Mouse (Mus musculus) heart, adult 18-20 months (tissue): Measurements from ENCODE around the gene Cd4. TPM values are rescaled to one million over a fixed set of nuclear protein-coding genes. Genes with fewer than 3 reads are reported as not detected.
"Not testable (repeated sequence)": the region's sequence is repeated elsewhere in the genome, so short reads cannot be mapped to it uniquely, and the experiment has no call there.

Experiments used
- DNase-seq, 2 experiments: peaks; one replicate each; pipeline ENCODE4 v3.0.0; 2021 to 2022; ENCODE audit warnings: mixed read lengths in 1 of 2
- total RNA-seq, 2 experiments: library from RNA; stranded (reverse); gene quantifications; 2 replicates each; pipeline ENCODE4 v1.2.3; 2021

Gene Cd4
- total RNA-seq, 2 experiments from 2014 or later, result 0.50 to 3.7 TPM

DNA sequence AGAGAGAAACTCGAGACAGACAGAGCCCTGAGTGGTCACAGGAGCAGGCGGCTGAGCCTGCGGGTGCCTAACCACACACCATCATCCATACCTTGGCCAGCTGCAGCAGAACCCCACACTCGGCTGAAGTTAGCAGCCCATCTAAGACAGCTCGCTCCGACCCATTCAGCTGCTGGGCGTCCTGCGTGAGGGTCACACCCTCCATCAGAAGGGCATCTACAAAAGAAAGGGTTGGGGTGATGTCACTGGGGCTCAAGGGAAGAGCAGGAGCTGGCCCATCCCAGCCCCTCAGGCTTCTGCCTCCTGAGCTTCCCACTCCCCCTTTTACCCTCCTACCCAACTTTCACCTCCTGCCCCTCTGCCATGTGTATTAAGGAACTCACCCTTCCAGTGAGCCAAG, 37.5 kb downstream of the Cd4 start:
- no peak for DNase-seq

DNA sequence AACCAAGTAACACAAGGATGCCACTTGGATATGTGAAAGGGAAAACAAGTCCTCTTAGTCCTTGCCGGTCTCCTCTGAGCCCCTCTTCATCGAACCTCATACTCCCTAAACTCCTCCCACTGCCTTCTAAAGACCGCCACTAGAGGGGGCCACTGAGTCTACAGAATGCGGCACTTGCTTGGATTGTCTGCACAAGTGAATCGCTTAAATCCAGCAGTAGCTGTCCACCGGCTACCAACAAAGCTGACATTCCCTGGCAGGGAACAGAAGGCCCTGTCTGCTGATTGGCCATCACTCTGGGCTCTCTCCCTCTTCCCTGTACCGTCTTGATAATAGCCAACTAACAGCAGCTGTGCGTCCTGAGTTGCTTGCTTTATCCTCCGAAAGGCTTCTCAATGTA, 40.7 kb downstream of the Cd4 start:
- DNase-seq, result peak; percentile 90 to 98

DNA sequence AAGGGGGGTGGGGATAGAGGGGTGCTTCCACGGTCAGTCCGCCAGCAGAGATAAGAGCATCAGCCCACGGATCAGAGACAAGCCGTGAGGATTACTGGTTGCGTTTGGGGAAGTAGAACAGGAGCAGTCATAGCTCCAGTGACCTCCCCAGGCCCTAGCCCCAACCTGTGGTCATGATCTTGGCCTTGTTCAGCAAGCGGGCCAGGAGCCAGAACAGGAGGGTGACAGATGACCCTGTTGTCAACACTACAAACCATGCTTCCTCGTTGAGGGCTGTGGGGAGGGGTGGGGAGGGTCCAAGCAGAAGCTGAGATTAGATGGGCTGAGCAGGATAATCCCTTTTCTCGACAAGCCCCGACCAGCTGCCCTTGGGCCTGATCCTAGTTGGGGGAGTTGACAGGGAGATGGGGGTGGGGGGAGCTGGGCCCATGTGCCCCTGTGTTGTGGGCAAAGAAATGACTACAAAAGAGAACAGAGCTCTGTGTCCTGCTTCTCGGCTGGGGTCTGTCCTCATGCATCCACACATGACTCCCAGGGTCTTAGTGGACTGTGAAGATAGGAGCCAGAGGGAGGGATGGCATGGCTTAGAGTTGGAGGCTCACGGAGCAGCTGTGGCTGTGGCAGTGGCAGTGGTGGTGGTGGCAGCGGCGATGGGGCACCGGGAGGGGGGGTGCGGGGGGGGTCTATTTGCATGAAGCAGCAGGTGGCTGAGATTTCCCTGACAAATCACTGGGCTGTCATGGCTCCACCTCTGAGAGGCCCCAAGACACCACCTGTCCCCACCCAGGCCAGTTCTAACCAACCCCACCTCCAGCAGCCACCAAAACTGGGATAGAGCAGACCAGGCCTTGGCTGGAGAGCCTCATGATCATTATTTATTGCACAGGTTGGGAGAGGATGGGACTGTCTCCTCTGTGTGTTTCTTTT, 47.5 kb downstream of the Cd4 start, which contains the start of gene Gnb3:
Gene Gnb3, minus strand, starts transcription at position 35 of the 927 bp plus-strand sequence.
- peak in 1 of 2 experiments; percentile 40 for DNase-seq

DNA sequence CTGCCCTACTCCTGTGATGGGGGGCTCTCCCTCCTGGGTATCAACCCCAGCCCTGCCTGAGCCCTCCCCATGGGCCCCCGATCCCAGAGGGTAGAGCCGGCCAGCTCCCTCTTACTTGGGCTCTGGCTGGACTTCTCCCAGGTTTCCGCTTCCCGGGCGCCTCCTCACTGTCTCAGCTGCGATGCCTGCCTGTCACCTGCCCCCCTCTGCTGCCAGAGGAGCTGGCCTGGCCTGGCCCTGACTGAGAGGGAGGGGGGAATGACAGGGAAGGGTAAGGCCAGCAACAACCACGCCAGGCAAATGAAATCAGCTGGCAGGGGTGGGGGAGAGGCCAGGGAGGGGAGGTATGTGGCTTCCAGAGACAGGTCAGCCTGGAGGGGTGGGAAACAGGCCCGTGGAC, 48.2 kb downstream of the Cd4 start:
- peak; percentile 64 to 65 for DNase-seq

DNA sequence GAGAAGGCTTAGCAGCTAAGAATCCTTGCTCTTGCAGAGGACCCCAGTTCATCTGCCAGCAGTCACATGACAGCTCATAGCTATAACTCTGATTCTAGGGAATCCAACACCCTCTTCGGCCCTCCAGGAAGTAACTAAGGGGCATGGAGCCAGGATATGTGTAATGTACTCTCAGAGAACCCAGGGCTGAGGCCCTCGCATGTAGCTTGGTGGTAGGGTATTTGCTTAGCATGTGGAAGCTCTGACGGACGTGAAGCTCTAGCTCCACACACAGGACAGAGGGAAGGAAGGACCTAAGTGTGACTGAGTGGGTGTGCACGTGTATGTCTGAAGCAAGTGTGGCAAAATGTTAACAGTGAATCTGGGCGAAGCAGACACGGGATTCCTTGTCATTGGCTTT, 51.6 kb downstream of the Cd4 start:
- no peak for DNase-seq

DNA sequence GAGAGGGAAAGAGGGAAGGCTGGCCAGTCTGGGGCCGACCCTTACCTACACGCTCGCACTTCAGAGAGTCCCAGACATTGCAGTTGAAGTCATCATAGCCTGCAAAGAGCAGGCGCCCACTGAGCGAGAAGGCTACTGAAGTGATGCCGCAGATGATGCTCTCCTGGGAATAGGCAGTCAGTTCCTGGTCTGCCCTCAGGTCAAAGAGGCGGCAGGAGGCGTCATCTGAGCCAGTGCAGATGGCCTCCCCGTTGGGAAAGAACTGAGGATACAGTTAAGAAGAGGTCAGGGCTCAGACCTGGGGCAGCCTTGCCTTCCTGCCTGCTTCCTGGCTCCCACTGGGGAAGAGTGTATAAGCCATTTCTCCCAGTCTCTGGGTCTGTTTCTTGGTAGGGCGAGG, 52.5 kb downstream of the Cd4 start:
- no peak for DNase-seq

DNA sequence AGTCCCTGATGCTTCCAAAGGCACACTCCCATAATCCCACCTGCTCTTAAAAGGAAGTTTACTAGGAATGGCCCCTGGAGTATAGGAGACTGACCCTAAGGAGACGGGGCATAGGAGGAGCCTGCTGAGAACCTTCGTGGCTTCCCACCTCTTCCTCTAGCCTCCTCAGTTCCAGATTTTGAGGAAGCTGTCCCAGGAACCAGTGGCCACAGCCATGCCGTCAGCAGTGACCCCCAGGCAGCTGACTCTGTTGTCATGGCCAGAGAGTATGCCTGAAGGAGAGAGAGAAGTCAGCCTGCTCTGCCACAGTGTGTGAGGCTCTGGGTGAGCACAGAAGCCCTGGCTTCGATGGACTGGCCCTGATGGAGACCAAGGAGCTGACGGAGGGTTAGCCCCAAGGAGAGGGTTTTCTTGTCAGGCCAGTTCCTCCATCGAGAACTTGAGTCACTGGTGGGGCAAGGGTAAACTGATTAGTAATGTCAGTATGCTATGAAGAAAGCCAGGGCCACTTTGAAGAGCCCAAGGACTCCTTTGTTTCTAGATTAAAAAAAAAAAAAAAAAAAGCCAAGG, 53.4 kb downstream of the Cd4 start:
- peak in 1 of 2 experiments; percentile 56 for DNase-seq

DNA sequence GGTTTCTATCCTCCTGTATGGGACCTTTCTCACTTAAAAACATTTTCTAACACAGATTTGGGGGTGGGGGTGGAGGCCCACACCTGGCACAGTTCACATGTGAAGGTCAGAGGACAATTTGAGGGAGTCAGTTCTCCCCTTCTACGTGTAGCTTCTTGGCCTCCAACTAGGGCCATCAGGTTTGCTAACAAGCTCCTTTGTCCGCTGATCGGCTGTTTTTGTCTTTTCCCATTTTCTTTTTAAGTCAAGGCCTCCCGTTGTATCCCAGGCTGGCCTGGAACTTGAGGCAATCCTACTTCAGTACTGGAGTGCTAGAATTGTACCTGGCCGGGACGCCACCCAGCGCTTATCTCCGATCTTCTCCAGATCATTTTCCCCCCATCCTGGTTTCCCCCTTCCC, 56.4 kb downstream of the Cd4 start:
- no peak for DNase-seq

DNA sequence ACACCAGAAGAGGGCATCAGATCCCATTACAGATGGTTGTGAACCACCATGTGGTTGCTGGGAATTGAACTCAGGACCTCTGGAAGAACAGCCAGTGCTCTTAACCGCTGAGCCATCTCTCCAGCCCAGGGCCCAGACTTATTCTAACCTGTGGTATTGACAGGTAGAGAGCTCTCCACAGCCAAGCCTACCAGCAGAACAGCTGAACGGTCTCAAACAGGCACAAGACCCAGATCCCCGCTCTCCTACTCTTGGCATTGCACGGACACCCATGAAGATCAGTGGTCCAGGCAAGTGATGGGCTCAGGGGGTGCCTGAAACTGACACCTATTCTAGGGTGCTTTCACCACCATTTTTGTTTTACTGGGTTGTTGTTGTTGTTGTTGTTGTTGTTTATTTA, 56.8 kb downstream of the Cd4 start:
- not testable (repeated sequence) for DNase-seq

DNA sequence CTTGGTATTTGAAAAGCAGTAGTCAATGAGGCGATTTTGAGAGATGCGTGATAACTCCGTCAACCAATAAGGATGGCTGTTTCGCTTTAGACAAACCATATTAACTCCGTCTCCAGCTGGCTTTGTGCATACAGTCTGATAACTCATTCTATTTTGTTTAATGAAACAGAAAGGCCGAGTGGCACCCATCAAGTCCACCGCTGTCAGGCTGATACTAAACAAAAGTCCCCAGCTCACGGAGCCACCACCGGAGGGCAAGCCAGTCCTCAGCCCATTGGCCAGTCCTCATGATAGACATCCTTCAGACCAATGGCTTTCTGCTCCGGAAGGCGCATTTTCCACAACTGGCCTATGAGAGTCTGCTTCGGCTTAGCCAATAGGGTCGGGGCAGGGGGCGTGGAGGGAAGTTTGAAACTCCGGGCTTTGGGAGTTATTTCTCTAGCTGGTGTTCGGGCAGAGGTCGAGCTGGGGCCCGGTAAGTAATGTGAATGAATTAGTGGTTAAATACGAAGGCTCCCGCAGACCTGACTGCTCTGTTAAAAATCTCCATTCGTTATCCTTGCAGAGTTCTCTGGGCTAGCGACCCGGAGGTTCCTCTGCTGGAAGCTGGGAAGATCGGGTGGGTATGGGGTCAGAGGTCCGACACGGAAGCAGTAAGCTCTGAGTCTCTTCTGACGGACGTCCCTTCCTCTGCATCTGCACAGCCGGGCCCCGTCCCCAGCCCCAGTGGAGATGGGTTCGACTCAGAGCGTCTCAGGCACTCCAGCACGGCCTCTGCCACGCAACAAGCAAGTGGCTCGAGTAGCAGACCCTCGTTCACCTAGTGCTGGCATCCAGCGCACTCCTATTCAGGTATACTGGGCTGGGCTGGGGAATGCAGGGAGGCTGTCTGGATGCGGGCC, 58.0 kb downstream of the Cd4 start:
- peak; percentile 97 to 98 for DNase-seq

DNA sequence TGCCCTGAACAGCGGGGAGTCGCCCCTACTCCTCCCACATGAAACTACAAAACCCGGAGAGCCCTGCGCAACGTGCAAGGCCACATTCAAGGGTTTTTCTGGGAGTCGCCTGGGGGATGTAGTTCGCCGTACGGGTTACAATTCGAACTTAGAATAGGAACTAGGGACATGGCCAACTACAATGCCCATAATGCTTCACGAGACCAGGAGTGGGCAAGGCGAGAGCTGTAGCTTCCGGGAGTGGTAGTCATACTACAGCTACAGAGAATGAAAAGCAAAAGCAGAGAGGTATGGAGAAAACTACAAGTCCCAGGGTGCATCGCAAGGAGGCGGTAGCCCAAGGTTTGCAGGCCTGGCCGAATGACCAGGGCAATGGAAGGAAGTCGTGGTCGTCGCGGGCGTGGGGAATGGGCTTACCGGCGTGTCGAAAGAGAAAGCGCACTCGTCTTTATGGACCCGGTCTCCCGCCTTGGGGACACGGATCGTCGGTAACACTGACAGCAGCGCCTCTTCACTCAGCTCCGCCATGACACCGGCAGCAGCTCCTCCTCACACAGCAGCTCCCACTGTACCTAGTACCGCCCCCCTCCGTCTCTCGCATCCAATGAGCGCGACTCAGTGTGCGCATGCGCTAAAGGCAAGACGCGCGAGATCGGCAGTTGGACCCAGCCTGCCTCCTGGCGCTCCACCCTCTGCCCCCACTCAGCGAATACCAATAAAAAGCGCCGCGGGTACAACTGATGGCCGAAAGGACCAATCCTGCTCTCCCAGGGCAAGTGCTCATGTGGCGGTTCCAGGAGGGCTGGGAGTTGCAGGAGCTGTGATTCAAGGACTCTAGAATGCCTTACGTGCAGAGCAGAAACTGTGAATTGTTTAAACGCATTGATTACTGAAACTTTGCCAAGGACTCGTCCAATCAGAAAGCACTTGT, 58.9 kb downstream of the Cd4 start, which contains the start of the genes Usp5 and Cdca3:
Gene Usp5, minus strand, starts transcription at position 617 of the 931 bp plus-strand sequence.
Gene Cdca3, plus strand, starts transcription at position 680 of the 931 bp plus-strand sequence.
- DNase-seq, result peak; percentile 98 to 100

DNA sequence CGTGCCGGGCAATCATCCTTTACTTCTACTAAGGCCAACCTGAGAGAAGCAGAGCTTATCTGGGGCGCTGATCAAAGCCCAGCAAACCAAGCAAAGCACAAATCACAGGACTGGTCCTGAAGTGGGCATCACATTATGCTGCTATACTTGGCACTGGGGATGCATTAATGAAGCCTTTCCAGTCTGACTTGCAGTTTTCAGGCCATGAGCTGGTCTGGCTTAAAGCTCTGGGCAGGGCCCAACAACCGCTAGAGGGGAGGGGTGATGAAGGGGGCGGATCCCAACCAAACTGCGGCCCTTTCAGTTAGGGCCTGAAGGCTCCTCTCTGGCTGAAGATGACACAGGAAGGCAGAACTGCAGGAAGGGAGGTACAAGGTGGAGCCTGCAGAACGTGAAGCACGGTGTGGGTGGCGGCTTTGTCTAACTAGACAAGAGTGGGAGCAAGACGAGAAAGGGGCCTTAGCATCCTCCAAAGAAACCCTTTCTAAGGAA, 59.9 kb downstream of the Cd4 start:
- no peak for DNase-seq

DNA sequence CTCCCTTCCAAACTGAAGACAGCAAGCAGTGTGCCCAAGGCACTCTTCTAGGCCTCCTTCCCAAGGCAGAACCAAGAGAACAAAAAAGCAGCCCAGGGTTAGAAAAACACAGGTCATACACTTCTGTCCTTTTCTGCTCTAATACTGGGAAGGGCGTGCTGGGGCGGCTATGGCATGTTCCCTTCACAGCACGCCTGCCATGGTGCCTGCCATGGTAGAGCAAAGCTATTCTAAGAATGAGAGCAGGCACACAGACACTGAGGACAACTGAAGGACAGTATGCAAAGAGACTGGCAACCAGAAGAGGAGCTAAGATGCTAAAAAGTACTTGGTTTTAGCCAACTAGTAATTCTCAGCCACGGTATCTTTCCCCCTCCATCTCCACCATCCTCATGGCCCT, 66.0 kb downstream of the Cd4 start:
- no peak for DNase-seq

DNA sequence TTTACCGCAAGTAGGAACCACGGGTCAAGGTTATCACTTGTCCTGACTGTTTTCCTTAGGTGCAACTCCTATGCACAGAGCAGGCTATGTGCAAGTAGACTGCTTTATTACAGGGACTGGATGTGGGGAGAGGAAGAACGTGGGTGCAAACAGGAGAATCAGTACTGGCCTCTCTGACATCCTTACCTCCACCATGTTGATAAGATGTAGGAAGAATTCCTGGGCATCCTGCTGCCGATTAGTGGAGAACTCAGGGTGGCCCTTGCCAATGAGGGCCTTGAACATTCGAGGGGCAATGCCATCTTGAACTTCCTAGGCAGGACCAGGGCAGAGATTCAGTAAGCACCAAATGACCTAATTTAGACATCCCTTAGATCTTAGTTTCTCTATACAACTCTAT, 67.1 kb downstream of the Cd4 start:
- no peak for DNase-seq

DNA sequence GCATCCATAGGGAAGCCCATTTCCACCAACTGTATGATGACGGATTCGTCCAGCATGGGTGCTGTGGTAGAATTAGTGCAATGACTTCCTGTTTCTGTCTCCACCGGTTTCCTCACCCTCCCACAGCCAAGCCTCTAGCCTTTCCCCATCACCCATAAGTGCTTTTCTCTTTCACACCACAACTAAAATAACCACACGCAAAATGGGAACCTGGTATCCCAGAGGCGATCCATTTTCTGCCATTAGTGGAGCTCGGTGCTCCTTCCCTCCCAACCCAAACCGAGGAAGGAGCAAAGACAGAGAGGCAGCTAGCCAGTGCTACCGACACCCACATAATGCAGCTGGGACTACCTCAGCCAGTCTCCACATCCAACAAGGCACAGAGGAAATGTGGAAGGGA, 70.0 kb downstream of the Cd4 start:
- no peak for DNase-seq

DNA sequence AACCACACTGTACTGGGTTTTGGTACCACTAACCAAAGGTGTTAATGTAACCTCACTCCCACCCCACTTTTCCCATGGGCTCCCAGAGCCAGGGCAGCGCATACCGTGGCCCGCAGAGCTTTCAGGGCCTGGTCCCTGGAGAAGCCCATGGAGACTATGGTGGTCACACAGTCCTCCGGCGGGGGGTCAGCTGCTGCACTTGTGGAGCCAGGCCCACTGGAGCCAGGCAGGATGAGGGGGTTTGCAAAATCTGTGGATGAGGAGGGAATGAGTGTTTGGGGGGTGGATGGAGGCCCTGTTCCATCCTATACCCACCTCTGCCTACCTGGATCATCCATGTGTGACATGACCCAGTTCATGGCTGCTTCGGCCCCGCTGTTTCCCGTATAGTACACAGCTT, 70.5 kb downstream of the Cd4 start:
- no peak for DNase-seq

DNA sequence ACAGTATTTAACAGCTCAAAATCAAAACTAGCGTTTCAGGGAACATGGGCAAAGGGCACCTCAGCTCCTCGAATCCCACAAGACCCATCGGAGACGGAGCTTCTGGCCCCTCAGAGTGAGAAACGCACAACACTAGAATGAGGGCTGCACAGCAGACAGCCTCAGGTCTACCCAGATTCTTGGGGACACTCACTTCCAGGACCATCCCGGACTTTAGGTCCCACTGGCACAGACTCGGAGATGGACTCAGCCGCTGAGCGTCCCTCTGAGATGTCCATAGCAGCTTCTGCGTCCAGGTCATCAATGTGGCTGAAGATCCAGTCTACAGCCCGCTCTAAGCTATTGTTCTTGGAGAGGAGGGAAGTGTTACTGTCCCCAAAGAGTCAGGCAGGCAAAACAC, 70.9 kb downstream of the Cd4 start:
- no peak for DNase-seq

DNA sequence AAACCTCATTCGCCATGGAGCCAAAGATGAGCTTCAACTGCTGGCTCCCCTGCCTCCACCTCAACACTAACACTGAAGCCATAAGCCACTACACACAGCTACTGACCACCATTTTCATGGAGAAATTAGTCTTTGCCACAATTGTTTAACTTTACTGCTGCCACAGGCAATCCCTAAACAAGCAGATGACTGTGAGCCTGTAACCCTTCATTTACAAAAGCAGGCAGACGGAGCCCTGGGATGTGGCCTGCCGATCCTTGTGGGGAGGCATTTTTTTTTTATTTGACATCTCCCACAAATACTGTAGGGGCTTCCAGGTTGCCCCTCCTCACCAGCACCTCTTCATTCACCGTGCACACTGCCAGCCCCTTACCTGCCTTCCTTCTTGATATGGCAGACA, 71.4 kb downstream of the Cd4 start:
- no peak for DNase-seq

DNA sequence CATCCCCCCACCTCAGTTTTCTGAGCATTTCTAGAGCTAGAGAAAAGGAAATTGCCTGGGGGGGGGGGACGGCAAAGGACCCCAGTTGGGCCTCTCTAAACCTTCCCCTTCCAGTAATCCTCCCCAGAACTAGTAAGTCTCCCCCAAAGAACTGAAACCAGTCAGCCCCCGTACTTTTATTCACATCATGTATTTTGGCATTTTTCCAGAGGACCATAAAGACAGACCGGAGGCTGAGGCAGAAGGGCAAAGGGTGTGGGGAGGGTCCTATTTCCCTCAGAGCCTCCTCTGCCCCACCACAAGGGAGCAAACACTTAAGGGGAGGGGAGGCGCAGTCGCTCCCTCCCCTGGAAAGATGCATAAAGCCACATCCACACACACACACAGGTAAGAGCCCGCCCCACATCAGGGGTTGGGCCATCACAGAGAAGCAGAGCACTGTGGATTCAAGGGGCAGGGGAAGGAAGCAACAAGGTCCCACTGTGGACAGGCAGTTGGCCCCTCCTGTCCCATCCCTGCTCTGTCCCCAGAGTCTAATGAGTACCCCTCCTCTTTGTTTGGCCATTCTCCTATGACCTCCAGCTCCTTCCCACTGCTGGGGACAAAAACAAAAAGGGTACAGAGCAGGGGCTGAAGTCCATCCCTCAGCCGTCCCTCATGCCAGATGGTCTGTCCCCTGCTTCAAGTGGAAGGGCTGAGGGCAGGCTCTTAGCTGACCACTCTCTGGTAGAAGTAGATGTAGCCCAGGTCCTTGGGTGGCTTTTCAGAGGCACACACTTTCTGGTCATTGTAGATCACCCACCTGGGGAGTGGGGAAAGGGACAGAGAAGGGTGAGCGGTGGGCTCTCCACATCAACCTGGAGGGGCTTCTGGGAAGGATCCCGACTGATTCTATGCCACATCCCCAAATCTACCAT, 72.9 kb downstream of the Cd4 start:
- no peak for DNase-seq
